Mouse (Mus musculus) liver, embryonic 14.5 days (tissue): ENCODE measurements around the gene Adh6b.

Experiments used
- CTCF ChIP-seq: IDR thresholded peaks from 2 replicates; pipeline ENCODE4 v1.5.1; 2016; ENCODE audit warnings: antibody characterized with exemption, low read depth, control low read depth
- EP300 ChIP-seq: IDR thresholded peaks from 2 replicates; pipeline ENCODE4 v1.6.1; 2016; ENCODE audit warnings: antibody characterized with exemption, low read depth

DNA sequence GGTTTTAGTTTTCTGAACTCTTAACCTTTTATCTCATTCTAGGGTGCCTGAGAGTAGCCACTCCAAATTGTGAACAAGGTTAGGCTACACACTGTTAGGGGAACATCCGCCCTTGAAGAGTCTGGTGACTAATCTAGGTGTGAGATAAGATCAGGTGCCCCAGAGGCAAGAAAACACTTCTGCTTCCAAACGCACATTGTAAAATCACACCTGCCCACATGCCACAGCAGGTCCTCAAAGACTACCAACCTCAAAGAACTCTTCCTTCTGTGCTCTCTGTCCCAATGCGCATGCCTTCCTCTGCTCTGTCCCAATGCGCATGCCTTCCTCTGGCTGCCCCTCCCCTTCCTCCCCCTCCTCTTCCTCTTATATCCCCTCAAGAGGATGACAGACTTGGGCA is 7.3 kb upstream of the Adh6b start:
- no peak for TF ChIP-seq EP300
- no peak for TF ChIP-seq CTCF
